Mouse (Mus musculus) central nervous system, embryonic 18 days (tissue): ENCODE data around the gene Plscr4. TPM values are rescaled to one million over a fixed set of nuclear protein-coding genes. Genes with fewer than 3 reads are reported as not detected.

Experiments used
- polyA plus RNA-seq: library from polyadenylated mRNA; depleted of rRNA; stranded (reverse); fragments of >200 nt; gene quantifications from 2 replicates; pipeline ENCODE4 v1.2.3, GENCODE M21; 2012; rRNA removed

The Plscr4 gene
- polyA plus RNA-seq = 1.7 and 2.1 TPM in 2 replicates

DNA sequence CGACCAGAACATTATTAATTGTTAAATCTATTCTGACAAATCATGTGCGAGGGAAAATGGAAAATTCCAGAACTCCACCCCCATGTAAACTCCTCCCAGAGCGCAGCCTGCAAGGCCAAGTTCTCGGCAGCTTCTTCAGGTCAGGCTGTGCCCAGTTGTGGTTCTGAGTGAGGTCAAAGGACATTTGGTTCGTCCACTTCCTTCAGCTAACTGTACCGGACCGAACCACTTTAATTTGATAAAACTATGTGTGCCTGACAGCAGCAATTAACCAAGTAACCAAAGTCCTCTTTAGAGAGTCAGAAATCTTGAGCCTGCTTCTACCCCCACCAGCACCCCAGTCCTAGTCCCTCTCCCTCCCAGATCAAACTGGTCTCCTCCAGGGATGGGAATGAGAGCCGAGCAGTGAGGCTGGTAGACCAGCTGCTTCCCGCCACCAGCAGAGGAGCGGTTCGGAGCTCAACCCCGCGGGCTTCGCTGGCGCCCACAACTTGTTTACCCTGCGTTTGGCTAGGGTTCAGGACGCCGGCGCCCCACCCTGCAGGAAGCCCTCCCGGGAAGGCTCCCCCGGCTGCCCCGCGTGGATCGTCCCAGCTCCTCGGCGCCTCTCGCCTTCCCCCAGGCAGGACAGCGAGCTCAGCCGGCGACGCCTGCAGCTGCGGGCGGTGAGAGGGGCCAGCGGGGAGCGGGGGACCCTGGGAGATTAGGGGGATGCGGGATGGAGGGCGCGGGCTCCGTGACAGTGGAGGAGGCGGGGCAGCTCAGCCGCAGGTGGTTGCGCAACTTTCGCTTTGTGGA lies at the start of gene Plscr4:
Plscr4 (plus strand) TSS at position 113 of the 798 bp plus-strand sequence.

Other genes with a start within 250 kb of the Plscr4 start
- 3.7 and 3.9 TPM in 2 replicates for gene Plscr1, start 207.6 kb upstream of the Plscr4 start, polyA plus RNA-seq
- 0.66 and 0.80 TPM in 2 replicates for gene Plscr2, start 181.8 kb upstream of the Plscr4 start, polyA plus RNA-seq
- gene 1700057G04Rik, start 148.0 kb upstream of the Plscr4 start, polyA plus RNA-seq = not detected in 2 replicates
- 18.3 and 22.3 TPM in 2 replicates for gene Plod2, start 84.8 kb downstream of the Plscr4 start, polyA plus RNA-seq